Mouse (Mus musculus): ENCODE results near the gene Treml1. TPM values are rescaled to one million over a fixed set of nuclear protein-coding genes. Genes with fewer than 3 reads are reported as not detected.

Treml1 gene
- polyA plus RNA-seq, 1 experiment from 2014 or later: 4.3 TPM

DNA sequence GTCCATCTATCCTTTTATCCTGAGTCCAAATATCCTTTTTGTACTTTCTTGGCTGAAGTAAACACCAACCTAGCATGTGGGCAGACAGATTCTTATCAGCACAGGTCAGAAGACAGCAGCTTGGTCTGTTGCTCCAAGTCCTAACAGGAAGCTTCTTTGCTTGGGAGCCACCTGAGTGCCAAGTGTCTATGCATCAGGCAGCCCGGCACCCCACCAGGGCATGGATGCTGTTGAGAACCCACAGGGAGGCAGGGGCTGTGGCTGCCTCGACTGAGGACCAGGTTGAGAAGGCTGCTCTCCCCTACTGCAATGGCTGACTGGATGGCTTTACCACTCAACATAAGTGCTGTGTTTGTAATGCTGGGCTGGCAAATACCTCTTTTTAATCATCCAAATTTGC lies 28.9 kb downstream of the Treml1 start:
- Histone ChIP-seq H3K9ac (no peak overlapping the region), H3K27me3 (replicated peaks) (no peaks in the 10 kb centered on the region), H3K36me3 (peaks cover 80% of the 10 kb centered on the region), H3K4me1 (replicated peaks) (no peaks in the 10 kb centered on the region), H3K9me3 (replicated peaks) (no peaks in the 10 kb centered on the region), H3K4me2 (no peak overlapping the region), H3K4me3 (no peak overlapping the region), H3K27ac (ENCODE audit: poor library complexity, severe bottlenecking) (no peak overlapping the region)
- ATAC-seq (ENCODE audit: insufficient number of reproducible peaks, low FRiP score): no peak
- 84% methylated on average over 2 of the region's 2 CpGs for whole genome bisulfite sequencing

- H3K9me3 ChIP-seq (replicated peaks): no peaks in the 10 kb centered on the region
- H3K36me3 ChIP-seq: peaks cover 88% of the 10 kb centered on the region
- no peak overlapping the region for H3K9ac ChIP-seq
- no peaks in the 10 kb centered on the region for H3K27me3 ChIP-seq (replicated peaks)
- no peak overlapping the region for H3K27ac ChIP-seq (ENCODE audit: poor library complexity, severe bottlenecking)
- ATAC-seq (ENCODE audit: insufficient number of reproducible peaks, low FRiP score): no peak
- H3K4me3 ChIP-seq: no peak overlapping the region
- H3K4me1 ChIP-seq (replicated peaks): no peaks in the 10 kb centered on the region
- WGBS: 73% methylated on average over 5 of the region's 5 CpGs
- H3K4me2 ChIP-seq: no peak overlapping the region
Measured at GRCm38 (mm10) chr17:48389442-48389841, 29.7 kb downstream of the Treml1 start.

- H3K4me1 ChIP-seq (replicated peaks): no peaks in the 10 kb centered on the region
- no peak overlapping the region for H3K4me2 ChIP-seq
- H3K36me3 ChIP-seq: peaks cover 93% of the 10 kb centered on the region
- H3K27ac ChIP-seq (ENCODE audit: poor library complexity, severe bottlenecking): no peak overlapping the region
- ATAC-seq (ENCODE audit: insufficient number of reproducible peaks, low FRiP score): no peak
- 85% methylated on average over 5 of the region's 5 CpGs for WGBS
- no peaks in the 10 kb centered on the region for H3K27me3 ChIP-seq (replicated peaks)
- H3K9ac ChIP-seq: no peak overlapping the region
- no peak overlapping the region for H3K4me3 ChIP-seq
- no peaks in the 10 kb centered on the region for H3K9me3 ChIP-seq (replicated peaks)
Measured at GRCm38 (mm10) chr17:48391446-48391845, 31.7 kb downstream of the Treml1 start.

- H3K4me2 ChIP-seq: no peak overlapping the region
- no peaks in the 10 kb centered on the region for H3K27me3 ChIP-seq (replicated peaks)
- ATAC-seq (ENCODE audit: insufficient number of reproducible peaks, low FRiP score): no peak
- no peaks in the 10 kb centered on the region for H3K4me1 ChIP-seq (replicated peaks)
- no peak overlapping the region for H3K4me3 ChIP-seq
- no peak overlapping the region for H3K9ac ChIP-seq
- no peaks in the 10 kb centered on the region for H3K9me3 ChIP-seq (replicated peaks)
- 97% methylated on average over 3 of the region's 3 CpGs for WGBS
- peaks cover 91% of the 10 kb centered on the region for H3K36me3 ChIP-seq
- no peak overlapping the region for H3K27ac ChIP-seq (ENCODE audit: poor library complexity, severe bottlenecking)
Measured at GRCm38 (mm10) chr17:48392616-48393015, 32.9 kb downstream of the Treml1 start.

- H3K9ac ChIP-seq: no peak overlapping the region
- 86% methylated on average over 4 of the region's 4 CpGs for whole genome bisulfite sequencing
- H3K4me1 ChIP-seq (replicated peaks): peaks cover 25% of the 10 kb centered on the region
- H3K27ac ChIP-seq (ENCODE audit: poor library complexity, severe bottlenecking): no peak overlapping the region
- H3K36me3 ChIP-seq: peaks cover 40% of the 10 kb centered on the region
- H3K27me3 ChIP-seq (replicated peaks): no peaks in the 10 kb centered on the region
- no peak overlapping the region for H3K4me2 ChIP-seq
- no peak overlapping the region for H3K4me3 ChIP-seq
- no peak for ATAC-seq (ENCODE audit: insufficient number of reproducible peaks, low FRiP score)
- H3K9me3 ChIP-seq (replicated peaks): no peaks in the 10 kb centered on the region
Measured at GRCm38 (mm10) chr17:48401710-48402109, 42.0 kb downstream of the Treml1 start.

- Histone ChIP-seq H3K27me3 (replicated peaks) (no peaks in the 10 kb centered on the region), H3K4me2 (no peak overlapping the region), H3K27ac (ENCODE audit: poor library complexity, severe bottlenecking) (no peak overlapping the region), H3K9ac (no peak overlapping the region), H3K4me1 (replicated peaks) (peaks cover 33% of the 10 kb centered on the region), H3K4me3 (no peak overlapping the region), H3K36me3 (peaks cover 30% of the 10 kb centered on the region), H3K9me3 (replicated peaks) (no peaks in the 10 kb centered on the region)
- no peak for ATAC-seq (ENCODE audit: insufficient number of reproducible peaks, low FRiP score)
- WGBS: 93% methylated on average over 3 of the region's 3 CpGs
Measured at GRCm38 (mm10) chr17:48402751-48403150, 43.0 kb downstream of the Treml1 start.

GRCm38 (mm10) chr17:48403848-48404247 lies 44.1 kb downstream of the Treml1 start:
- no peak overlapping the region for H3K4me3 ChIP-seq
- H3K9ac ChIP-seq: no peak overlapping the region
- peaks cover 20% of the 10 kb centered on the region for H3K36me3 ChIP-seq
- no peak overlapping the region for H3K27ac ChIP-seq (ENCODE audit: poor library complexity, severe bottlenecking)
- H3K9me3 ChIP-seq (replicated peaks): no peaks in the 10 kb centered on the region
- peaks cover 41% of the 10 kb centered on the region for H3K4me1 ChIP-seq (replicated peaks)
- H3K27me3 ChIP-seq (replicated peaks): no peaks in the 10 kb centered on the region
- ATAC-seq (ENCODE audit: insufficient number of reproducible peaks, low FRiP score): no peak
- H3K4me2 ChIP-seq: no peak overlapping the region
- 83% methylated on average over 2 of the region's 2 CpGs for WGBS

- Histone ChIP-seq H3K4me1 (replicated peaks) (peaks cover 41% of the 10 kb centered on the region), H3K27me3 (replicated peaks) (no peaks in the 10 kb centered on the region), H3K27ac (ENCODE audit: poor library complexity, severe bottlenecking) (no peak overlapping the region), H3K36me3 (peaks cover 11% of the 10 kb centered on the region), H3K4me3 (no peak overlapping the region), H3K9ac (no peak overlapping the region), H3K9me3 (replicated peaks) (no peaks in the 10 kb centered on the region), H3K4me2 (no peak overlapping the region)
- ATAC-seq (ENCODE audit: insufficient number of reproducible peaks, low FRiP score): no peak
- WGBS: 53% methylated on average over 1 of the region's 1 CpGs
Measured at GRCm38 (mm10) chr17:48404706-48405105, 45.0 kb downstream of the Treml1 start.

GRCm38 (mm10) chr17:48407154-48407553 lies 47.4 kb downstream of the Treml1 start:
- Histone ChIP-seq H3K27ac (ENCODE audit: poor library complexity, severe bottlenecking) (no peak overlapping the region), H3K4me3 (0 out of 2 replicates have a peak overlapping the region, but pooled peaks have one; percentile 82), H3K4me2 (peak overlapping the region; percentile 92), H3K9ac (no peak overlapping the region), H3K4me1 (replicated peaks) (peaks cover 41% of the 10 kb centered on the region), H3K9me3 (replicated peaks) (no peaks in the 10 kb centered on the region), H3K36me3 (peaks cover 6% of the 10 kb centered on the region; the same call in 1 of the 2 replicates), H3K27me3 (replicated peaks) (no peaks in the 10 kb centered on the region)
- WGBS: 50% methylated on average over 4 of the region's 4 CpGs
- ATAC-seq (ENCODE audit: insufficient number of reproducible peaks, low FRiP score): no peak

DNA sequence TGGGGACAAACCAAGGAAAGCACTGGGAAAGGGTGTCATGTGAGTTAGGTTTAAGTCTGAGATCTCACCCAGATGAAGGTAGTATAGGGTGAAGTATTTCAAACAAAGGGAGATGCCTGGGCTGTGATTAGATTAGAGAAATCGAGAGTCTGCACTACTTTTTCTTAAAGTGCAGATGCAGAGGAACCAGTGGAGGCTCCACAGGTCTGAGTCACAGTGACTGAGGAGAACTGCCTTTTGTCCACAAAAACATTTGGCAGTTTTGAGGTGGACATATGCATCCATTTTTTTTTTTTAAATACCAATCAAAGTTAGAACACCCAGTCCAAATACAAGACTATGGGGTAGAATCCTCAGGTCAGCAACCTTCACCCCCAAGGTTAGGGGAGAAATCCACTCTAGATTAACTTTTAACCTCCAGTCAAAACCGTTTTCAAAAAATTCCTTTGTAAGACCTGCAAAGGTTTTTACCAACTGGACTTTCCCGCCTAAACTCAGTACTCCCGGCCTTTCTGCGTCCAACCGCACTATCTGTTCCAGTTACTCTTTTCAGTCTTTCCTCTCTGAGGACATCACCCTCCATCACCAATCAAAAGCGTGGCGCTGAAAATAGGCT lies 48.3 kb downstream of the Treml1 start:
- WGBS: 7% methylated on average over 8 of the region's 8 CpGs
- Histone ChIP-seq H3K9me3 (replicated peaks) (no peaks in the 10 kb centered on the region), H3K27me3 (replicated peaks) (no peaks in the 10 kb centered on the region), H3K4me1 (replicated peaks) (peaks cover 41% of the 10 kb centered on the region), H3K4me2 (peak overlapping the region; percentile 92), H3K9ac (peak overlapping the region; percentile 99), H3K4me3 (peak overlapping the region; percentile 82), H3K27ac (ENCODE audit: poor library complexity, severe bottlenecking) (peak overlapping the region; percentile 99), H3K36me3 (peaks cover 10% of the 10 kb centered on the region)
- ATAC-seq (ENCODE audit: insufficient number of reproducible peaks, low FRiP score): no peak

- Histone ChIP-seq H3K9me3 (replicated peaks) (no peaks in the 10 kb centered on the region), H3K9ac (peak overlapping the region; percentile 99), H3K4me1 (replicated peaks) (peaks cover 41% of the 10 kb centered on the region), H3K27ac (ENCODE audit: poor library complexity, severe bottlenecking) (peak overlapping the region; percentile 99), H3K27me3 (replicated peaks) (no peaks in the 10 kb centered on the region), H3K4me2 (peak overlapping the region; percentile 92), H3K4me3 (peak overlapping the region; percentile 82), H3K36me3 (peaks cover 15% of the 10 kb centered on the region)
- WGBS: under 1% methylated on average over 47 of the region's 47 CpGs
- peak; percentile 49 for ATAC-seq (ENCODE audit: insufficient number of reproducible peaks, low FRiP score)
Measured at GRCm38 (mm10) chr17:48408526-48409291, 49.0 kb downstream of the Treml1 start.

Data from heart, embryonic 12.5 days (tissue).